Mouse (Mus musculus): ENCODE measurements at regions not wholly inside any gene's neighbourhood (a gene's known extent, or its start where the extent isn't known, plus 50 kb on each side); places are given as distances from the start of the nearest gene placed in this dataset.
A peak's percentile ranks its signal among the peaks of the same experiment; 100 is the strongest.

GRCm38 (mm10) chr2:64466412-64466970 is 368.7 kb upstream of the Fign start:
- Histone ChIP-seq H3K9me3 (ENCODE audit: low read depth, low read length) (no peaks in the 10 kb centered on the region), H3K27me3 (ENCODE audit: insufficient read depth, low read length) (no peaks in the 10 kb centered on the region), H3K4me3 (ENCODE audit: low read depth, low read length) (no peak overlapping the region), H3K4me1 (ENCODE audit: insufficient read depth) (no peaks in the 10 kb centered on the region), H3K36me3 (ENCODE audit: insufficient read depth) (no peaks in the 10 kb centered on the region), H3K27ac (ENCODE audit: low read depth) (no peak overlapping the region), H3K9ac (no peak overlapping the region), H3K4me2 (no peak overlapping the region)
- peak; percentile 75 for DNase-seq
- peak; percentile 49; the same call in 1 of the 2 replicates for ATAC-seq (ENCODE audit: insufficient read depth)
- TF ChIP-seq CTCF (IDR thresholded peaks at IDR 0.05; ENCODE audit: low read depth) = no peak
- 59% methylated on average over 12 of the region's 12 CpGs for WGBS

GRCm38 (mm10) chr2:64462466-64463114 is 364.8 kb upstream of the Fign start:
- no peaks in the 10 kb centered on the region for H3K36me3 ChIP-seq (ENCODE audit: insufficient read depth)
- no peaks in the 10 kb centered on the region for H3K9me3 ChIP-seq (ENCODE audit: low read depth, low read length)
- no peak overlapping the region for H3K27ac ChIP-seq (ENCODE audit: low read depth)
- no peak overlapping the region for H3K4me2 ChIP-seq
- DNase-seq = peak; percentile 70
- no peak for TF ChIP-seq CTCF (IDR thresholded peaks at IDR 0.05; ENCODE audit: low read depth)
- WGBS = 53% methylated on average over 8 of the region's 8 CpGs
- no peak overlapping the region for H3K9ac ChIP-seq
- peak; percentile 38; the same call in 1 of the 2 replicates for ATAC-seq (ENCODE audit: insufficient read depth)
- H3K27me3 ChIP-seq (ENCODE audit: insufficient read depth, low read length) = no peaks in the 10 kb centered on the region
- no peak overlapping the region for H3K4me3 ChIP-seq (ENCODE audit: low read depth, low read length)
- H3K4me1 ChIP-seq (ENCODE audit: insufficient read depth) = no peaks in the 10 kb centered on the region

GRCm38 (mm10) chr2:64462041-64462440 is 364.2 kb upstream of the Fign start:
- ATAC-seq (ENCODE audit: insufficient read depth) (no peak), DNase-seq (no peak)
- no peak overlapping the region for H3K4me2 ChIP-seq
- no peak overlapping the region for H3K4me3 ChIP-seq (ENCODE audit: low read depth, low read length)
- no peaks in the 10 kb centered on the region for H3K4me1 ChIP-seq (ENCODE audit: insufficient read depth)
- no peak overlapping the region for H3K27ac ChIP-seq (ENCODE audit: low read depth)
- no peaks in the 10 kb centered on the region for H3K9me3 ChIP-seq (ENCODE audit: low read depth, low read length)
- no peak for TF ChIP-seq CTCF (IDR thresholded peaks at IDR 0.05; ENCODE audit: low read depth)
- H3K36me3 ChIP-seq (ENCODE audit: insufficient read depth) = no peaks in the 10 kb centered on the region
- WGBS = 51% methylated on average over 11 of the region's 11 CpGs
- no peak overlapping the region for H3K9ac ChIP-seq
- no peaks in the 10 kb centered on the region for H3K27me3 ChIP-seq (ENCODE audit: insufficient read depth, low read length)

GRCm38 (mm10) chr2:64461636-64462035 is 363.8 kb upstream of the Fign start:
- no peaks in the 10 kb centered on the region for H3K27me3 ChIP-seq (ENCODE audit: insufficient read depth, low read length)
- no peak for TF ChIP-seq CTCF (IDR thresholded peaks at IDR 0.05; ENCODE audit: low read depth)
- H3K27ac ChIP-seq (ENCODE audit: low read depth) = no peak overlapping the region
- no peaks in the 10 kb centered on the region for H3K4me1 ChIP-seq (ENCODE audit: insufficient read depth)
- no peak overlapping the region for H3K4me3 ChIP-seq (ENCODE audit: low read depth, low read length)
- H3K4me2 ChIP-seq = no peak overlapping the region
- no peaks in the 10 kb centered on the region for H3K9me3 ChIP-seq (ENCODE audit: low read depth, low read length)
- no peak overlapping the region for H3K9ac ChIP-seq
- ATAC-seq (ENCODE audit: insufficient read depth) = no peak
- DNase-seq = no peak
- 55% methylated on average over 9 of the region's 9 CpGs for WGBS
- no peaks in the 10 kb centered on the region for H3K36me3 ChIP-seq (ENCODE audit: insufficient read depth)

- TF ChIP-seq CTCF (IDR thresholded peaks at IDR 0.05; ENCODE audit: low read depth) = peak; percentile 65
- Histone ChIP-seq H3K27ac (ENCODE audit: low read depth) (no peak overlapping the region), H3K36me3 (ENCODE audit: insufficient read depth) (no peaks in the 10 kb centered on the region), H3K9ac (no peak overlapping the region), H3K4me2 (no peak overlapping the region), H3K4me1 (ENCODE audit: insufficient read depth) (no peaks in the 10 kb centered on the region), H3K4me3 (ENCODE audit: low read depth, low read length) (no peak overlapping the region), H3K9me3 (ENCODE audit: low read depth, low read length) (no peaks in the 10 kb centered on the region), H3K27me3 (ENCODE audit: insufficient read depth, low read length) (no peaks in the 10 kb centered on the region)
- ATAC-seq (ENCODE audit: insufficient read depth) = no peak
- peak; percentile 80 for DNase-seq
- WGBS = 57% methylated on average over 5 of the region's 5 CpGs
These were observed 360.3 kb upstream of the Fign start for GRCm38 (mm10) chr2:64458171-64458570.

- no peak overlapping the region for H3K4me3 ChIP-seq (ENCODE audit: low read depth, low read length)
These were observed 354.9 kb upstream of the Fign start for GRCm38 (mm10) chr2:64452690-64453089.

GRCm38 (mm10) chr2:64451614-64452317 is 353.9 kb upstream of the Fign start:
- Histone ChIP-seq H3K4me2 (no peak overlapping the region), H3K4me1 (ENCODE audit: insufficient read depth) (no peaks in the 10 kb centered on the region), H3K27me3 (ENCODE audit: insufficient read depth, low read length) (no peaks in the 10 kb centered on the region), H3K27ac (ENCODE audit: low read depth) (no peak overlapping the region), H3K9ac (no peak overlapping the region), H3K9me3 (ENCODE audit: low read depth, low read length) (no peaks in the 10 kb centered on the region), H3K4me3 (ENCODE audit: low read depth, low read length) (no peak overlapping the region), H3K36me3 (ENCODE audit: insufficient read depth) (no peaks in the 10 kb centered on the region)
- 60% methylated on average over 12 of the region's 12 CpGs for WGBS
- ATAC-seq (ENCODE audit: insufficient read depth) (no peak), DNase-seq (no peak)
- TF ChIP-seq CTCF (IDR thresholded peaks at IDR 0.05; ENCODE audit: low read depth) = no peak

More at GRCm38 (mm10) chr2:64452690-64453089, 354.9 kb upstream of the Fign start:
- no peak overlapping the region for H3K27ac ChIP-seq (ENCODE audit: low read depth)
- no peak overlapping the region for H3K4me2 ChIP-seq
- DNase-seq (no peak), ATAC-seq (ENCODE audit: insufficient read depth) (no peak)
- TF ChIP-seq CTCF (IDR thresholded peaks at IDR 0.05; ENCODE audit: low read depth) = no peak
- H3K9ac ChIP-seq = no peak overlapping the region
- H3K27me3 ChIP-seq (ENCODE audit: insufficient read depth, low read length) = no peaks in the 10 kb centered on the region
- 76% methylated on average over 6 of the region's 6 CpGs for WGBS
- no peaks in the 10 kb centered on the region for H3K4me1 ChIP-seq (ENCODE audit: insufficient read depth)
- no peaks in the 10 kb centered on the region for H3K9me3 ChIP-seq (ENCODE audit: low read depth, low read length)
- no peaks in the 10 kb centered on the region for H3K36me3 ChIP-seq (ENCODE audit: insufficient read depth)

Measured in lung, embryonic 14.5 days (tissue).